Mouse (Mus musculus) testis, adult 2 months (tissue): ENCODE measurements around the gene Pdxp.

Experiments used
- CTCF ChIP-seq: fragments of 200-500 bp; IDR thresholded peaks from 2 replicates; pipeline ENCODE4 v1.5.1; 2012; ENCODE audit warnings: low read depth, mild to moderate bottlenecking, inconsistent platforms, low read length, moderate library complexity; ENCODE audit not compliant: control insufficient read depth, insufficient read depth, insufficient replicate concordance
- POLR2A ChIP-seq: fragments of 200-500 bp; IDR thresholded peaks from 2 replicates; pipeline ENCODE4 v1.6.1; 2012; ENCODE audit warnings: low read depth, mild to moderate bottlenecking, inconsistent platforms, low read length, moderate library complexity; ENCODE audit not compliant: control insufficient read depth

GRCm38 (mm10) chr15:78896149-78896548 is 17.6 kb upstream of the Pdxp start:
- TF ChIP-seq CTCF (no peak), POLR2A (no peak)
